Mouse (Mus musculus) layer of hippocampus, adult 11-12 months (tissue): ENCODE measurements around the gene Vac14.

Source experiments
- DNase-seq: peaks from one replicate; pipeline ENCODE4 v3.0.0; 2022; ENCODE audit warnings: low spot score

The Vac14 gene

DNA sequence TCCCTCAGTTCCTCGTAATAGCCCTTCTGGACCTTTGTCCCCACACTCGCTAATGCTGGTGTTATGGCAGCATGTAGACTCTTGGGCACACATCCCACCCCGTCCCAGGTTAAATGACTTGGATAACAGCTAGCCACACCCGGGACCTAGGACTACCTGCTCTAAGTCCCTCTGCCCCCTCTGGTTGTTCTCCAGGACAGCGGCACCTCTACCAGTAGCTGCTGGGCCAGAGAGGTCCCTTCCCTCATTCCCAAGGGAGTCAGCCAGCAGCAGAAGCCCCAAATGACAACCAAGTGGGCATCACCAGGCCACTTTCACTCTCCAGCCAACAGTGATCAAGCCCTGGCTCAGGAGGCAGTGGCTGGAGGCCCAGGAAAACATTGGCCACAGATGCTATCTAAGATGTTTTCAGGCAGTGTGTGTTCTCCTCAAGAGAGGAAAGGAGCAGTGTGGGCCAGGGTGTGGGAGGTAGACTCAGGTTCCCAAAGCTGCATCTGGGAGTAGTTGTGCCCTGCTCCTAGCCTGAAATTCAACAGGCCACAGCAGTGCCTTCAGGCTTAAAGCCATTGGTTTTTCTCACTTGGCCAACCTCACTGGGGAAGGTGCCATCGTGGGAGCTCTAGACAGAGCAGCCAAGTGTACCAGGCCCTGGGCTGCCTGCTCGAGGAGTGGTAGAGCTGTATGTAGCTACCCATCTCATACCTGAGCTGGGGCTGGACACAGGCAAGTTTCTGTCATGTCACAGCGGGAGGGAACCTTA, 100.0 kb downstream of the Vac14 start:
- DNase-seq: no peak

DNA sequence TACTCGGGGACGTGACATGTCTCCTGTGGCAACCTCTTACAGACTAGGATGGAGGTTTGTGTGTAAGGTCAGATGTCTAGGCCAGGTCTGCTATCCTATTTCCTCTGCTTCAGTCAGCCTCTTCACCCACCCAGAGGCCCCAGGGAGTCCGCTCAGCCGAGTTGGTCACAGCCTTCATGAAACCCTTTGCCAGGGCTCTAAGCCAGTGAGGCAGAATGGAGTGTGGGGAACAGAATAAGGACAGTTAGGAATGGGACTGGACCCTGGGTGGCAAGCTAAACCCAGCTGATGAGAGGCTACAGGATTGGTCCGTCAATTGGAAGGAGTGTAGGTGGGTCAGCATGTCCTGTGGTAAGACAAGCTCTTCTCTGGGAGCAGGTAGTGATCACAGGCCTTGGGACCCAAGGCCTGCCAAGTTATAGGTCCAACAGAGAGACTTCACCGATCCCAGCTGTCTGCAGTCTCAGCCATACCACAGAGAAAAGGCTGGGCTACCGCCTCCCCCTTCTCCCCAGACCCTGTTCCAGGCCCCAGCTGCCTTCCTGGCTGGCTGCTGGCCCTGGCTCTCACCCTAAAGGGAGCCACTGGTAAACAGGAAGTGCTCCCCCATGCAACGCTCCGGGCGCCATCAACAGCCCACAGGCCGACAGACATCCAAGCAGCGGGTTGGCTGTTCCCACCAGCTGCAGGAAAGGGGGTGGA, 100.7 kb downstream of the Vac14 start:
- DNase-seq: no peak

DNA sequence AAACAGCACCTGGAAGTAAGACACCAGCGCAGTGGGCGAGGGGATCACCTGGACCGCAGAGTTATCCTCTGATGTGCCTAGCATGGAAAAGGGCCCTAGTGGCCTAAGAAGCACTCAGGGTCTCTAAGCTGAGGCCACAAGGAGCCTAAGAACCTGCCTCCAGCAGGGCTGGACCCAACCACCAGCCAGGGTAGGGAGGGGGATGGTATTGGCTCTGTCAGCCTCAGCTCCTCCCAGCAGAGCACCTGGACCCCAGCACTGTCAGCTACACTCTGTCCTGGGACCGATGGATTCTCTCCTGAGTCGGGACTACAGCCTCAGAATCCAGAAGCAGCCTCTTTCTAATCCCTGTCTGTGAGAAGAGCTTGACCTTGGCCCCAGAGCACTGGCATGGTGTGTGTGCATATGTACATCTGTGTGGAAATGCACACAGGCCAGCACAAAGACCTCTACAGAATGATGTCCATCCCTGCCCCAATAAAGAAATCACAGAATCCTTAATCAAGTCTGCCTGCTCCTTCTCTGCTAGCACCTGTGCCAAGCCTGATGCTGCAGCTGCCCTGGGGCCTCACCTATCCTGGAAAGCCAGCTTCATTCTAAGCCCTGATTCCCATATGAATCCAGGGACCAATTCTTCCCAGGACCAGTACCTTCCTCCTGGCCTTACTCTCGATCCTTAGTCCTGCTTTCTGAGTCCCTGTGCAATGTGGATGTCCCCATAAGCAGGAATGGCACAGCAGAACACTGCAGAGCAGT, 101.7 kb downstream of the Vac14 start:
- DNase-seq: no peak

DNA sequence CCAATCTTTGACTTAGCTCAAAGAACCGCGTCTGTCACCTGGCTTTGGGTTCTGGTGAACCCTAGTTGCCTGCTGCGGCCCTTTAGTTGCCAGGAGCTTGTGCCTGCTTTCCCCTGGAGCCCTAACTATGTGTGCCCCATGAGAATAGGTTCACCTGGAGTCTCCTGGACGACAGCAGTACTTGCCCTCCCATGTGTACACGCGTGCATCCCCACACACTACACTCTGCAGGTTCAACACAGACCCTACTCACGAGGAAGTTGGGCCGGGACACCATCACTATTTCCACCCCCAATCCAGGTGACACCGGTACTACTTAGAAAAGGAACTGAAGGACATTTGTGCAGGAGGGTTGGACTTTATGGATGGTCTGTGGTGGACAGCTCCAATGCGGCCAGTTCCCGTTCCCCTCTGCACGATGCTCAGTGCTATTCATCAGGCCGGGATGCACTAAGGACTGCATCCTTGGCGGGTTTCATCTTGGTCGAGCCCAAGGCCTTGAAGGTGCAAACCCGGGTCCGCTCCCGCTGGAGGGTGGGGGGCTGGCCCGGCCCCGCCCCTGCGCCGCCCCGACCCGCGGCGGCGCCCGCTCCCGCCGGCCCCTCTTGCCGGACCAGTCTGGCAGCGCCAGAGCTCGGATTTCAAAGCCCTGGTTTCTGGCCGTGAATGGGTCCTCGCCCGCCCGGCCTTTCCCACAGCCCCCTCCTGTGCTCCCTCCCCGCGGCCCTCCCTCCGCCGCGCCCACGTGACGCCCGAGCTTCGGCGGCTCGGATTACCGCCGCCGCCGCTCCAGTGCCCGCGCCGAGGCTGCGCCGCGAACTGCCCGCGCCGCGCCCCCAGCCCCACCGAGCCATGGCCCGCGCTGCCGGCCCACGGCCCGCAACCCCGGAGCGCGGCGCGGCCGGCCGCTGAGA, 102.6 kb downstream of the Vac14 start, which contains the start of gene Mtss1l:
Gene Mtss1l, plus strand, starts transcription at position 792 of the 914 bp plus-strand sequence.
- DNase-seq: peak; percentile 76

DNA sequence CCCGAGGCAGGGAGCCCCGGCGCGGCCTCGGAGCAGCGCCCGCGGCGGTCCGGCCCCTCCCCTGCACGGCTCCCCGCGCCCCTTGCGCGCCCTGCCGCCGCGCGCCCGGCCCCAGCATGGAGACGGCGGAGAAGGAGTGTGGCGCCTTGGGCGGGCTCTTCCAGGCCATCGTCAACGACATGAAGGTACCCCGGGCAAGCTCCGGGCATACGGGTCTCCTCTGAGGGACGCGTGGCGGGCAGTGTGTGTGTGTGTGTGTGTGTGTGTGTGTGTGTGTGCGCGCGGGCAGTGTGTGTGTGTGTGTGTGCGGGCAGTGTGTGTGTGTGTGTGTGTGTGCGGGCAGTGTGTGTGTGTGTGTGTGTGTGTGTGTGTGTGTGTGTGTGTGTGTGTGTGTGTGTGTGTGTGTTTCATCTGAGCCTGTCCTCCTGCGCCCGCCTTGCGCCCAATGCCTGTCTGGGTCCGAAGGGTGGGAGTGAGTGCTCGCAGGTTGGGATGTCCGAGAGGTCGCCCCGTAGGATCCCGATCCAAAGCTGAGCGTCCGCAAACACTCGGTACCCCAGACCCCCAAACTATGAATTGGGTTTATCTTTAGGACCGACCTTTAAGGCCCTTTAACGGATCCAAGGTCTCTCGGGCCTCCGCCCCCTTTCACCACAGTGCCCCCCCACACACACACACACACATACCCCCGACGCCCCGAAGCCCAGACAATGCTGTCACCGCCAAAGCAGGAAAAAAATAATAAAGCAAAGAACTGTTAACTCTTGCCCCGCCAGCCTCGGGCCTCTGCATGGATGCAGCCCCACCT, 103.4 kb downstream of the Vac14 start:
- DNase-seq: no peak

DNA sequence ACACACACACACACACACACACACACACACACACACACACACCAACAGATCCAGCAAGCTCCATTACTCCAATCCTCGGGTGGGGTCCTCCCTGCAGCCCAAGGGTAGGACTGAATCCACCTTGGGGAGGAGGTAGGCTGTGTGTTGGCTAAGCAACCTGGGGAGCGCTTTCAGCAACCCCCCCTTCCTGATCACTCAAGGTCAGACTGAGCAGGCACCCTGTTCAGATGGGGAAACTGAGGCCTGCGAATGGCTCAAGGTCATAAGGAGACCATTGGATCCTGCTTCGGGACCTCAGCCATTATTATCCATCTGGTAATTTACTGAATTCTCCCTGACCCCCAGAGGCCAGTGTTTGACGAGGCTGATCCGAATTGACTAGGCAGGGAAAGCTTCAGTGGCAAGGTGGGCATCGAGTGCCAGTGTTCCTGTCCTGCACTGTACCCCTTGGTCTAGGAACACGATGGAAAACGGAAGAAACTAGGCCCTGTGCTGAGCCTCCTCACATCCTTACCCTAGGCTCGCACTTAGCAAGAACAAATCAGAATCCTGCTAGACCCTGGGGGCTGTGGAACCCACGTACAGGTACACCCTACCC, 104.1 kb downstream of the Vac14 start:
- DNase-seq: no peak

DNA sequence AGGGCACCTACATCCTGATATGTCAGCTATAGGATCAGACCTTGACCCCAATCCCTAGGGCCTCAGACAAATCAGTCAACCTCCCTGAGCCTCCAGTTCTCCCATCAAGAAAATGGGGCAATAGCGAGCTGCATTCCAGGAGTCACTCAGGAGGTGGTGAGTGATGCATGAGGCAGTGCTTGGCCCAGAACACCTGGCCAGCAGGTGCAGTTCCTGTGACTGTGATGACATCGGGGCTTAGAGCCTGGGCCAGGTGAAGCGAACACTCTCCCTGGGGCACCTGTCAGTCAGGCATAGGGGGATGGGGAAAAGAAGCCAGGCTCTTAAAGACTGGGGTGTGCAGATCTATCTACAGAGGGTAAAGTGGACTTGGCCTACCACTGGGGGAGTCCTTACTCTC, 106.1 kb downstream of the Vac14 start:
- no peak for DNase-seq

DNA sequence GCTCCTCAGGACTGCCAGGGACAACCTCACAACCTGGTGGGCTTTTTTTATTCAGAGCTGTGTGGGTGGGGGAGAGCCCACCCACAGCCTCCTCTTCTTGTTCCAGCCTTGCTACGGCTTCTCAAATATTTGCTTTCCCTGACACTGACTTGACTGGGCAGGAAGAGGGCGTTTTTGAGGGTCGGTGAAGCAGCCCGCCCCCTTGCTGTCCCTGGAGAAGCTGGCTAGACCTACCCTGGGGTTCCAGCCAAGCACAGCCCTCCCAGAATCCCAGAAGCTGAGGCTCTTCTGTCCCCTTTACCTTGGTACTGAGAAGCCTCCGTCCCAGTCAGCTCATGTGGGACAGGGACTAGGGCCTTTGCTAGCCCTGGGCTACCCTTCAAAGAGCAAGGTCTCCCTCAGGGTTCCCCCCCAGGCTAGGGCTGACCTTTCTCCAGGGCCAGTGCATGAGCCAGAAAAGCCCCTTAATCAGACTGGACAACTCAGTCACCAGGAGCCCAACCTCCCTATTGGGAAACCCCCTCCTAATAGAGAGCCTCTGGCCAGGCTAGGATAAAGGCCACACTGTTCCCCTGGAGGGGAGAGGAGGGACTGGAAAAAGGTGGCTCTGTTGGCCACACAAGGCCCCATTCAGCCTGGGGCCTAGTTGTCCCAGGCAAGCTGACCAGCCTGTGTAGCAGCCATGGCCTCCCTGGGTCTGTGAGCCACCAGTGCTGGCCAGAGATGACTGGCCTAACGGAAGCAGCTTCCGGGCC, 106.9 kb downstream of the Vac14 start:
- peak; percentile 73 for DNase-seq

DNA sequence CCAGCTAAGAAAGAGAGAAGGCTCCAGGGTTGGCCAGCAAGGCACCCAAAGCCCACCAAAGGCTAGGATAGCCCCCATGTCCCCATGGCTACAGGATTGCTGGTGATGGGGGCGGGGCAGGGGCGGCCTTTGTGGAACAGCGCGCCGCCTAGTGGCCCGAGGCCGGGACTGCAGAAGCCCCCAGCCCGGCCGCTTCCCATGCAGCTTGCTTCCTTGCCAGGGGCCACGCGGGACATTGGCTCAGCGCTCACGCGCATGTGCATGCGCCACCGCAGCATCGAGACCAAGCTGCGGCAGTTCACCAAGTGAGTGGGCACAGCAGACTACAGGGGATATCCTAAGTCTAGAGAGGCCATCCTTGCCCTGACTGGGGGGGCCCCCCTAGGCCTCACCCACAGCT, 108.5 kb downstream of the Vac14 start:
- peak; percentile 69 for DNase-seq

DNA sequence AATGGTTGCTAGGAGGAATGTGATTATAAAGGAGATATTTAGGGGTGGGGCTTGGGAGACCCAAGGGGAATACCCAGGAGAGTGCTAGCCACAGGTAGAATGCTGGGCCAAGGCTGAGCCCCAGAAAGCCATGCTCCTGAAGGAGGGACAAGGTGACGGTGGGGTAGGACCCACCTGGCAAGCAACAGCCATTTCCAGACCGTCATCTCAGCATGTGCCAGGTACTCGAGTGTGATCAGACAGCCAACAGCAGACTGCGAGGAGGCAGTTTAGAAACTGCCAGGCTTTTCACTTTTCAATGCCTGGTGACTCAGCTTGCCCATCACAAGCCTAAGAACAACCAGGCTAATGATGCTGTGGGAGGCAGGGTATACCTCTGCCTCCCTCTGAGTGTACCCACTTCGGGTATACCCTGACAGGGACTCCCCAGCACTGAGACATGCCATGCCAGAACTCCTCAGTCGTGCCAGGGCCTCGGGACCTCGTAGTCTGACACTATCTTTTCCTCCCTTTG, 113.0 kb downstream of the Vac14 start:
- DNase-seq: no peak

DNA sequence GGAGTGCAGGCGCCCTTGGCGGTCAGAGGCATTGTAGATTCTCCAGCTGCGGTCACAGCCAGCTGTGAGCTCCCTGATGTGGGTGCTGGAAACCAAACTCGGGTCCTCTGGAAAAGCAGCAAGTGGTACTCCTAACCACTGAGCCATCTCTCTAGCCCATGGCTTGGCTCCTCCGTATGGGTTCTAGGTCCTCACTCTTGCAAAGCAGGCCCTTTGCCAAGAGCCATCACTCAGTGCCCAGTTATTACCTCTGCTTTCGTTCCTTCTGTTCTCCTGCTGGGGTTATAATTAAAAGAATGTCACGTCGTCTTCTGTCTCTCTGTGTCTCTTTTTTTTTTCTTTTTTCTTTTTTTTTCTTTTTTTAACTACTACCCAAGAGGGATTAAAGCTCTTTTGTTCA, 114.7 kb downstream of the Vac14 start:
- DNase-seq: no peak

DNA sequence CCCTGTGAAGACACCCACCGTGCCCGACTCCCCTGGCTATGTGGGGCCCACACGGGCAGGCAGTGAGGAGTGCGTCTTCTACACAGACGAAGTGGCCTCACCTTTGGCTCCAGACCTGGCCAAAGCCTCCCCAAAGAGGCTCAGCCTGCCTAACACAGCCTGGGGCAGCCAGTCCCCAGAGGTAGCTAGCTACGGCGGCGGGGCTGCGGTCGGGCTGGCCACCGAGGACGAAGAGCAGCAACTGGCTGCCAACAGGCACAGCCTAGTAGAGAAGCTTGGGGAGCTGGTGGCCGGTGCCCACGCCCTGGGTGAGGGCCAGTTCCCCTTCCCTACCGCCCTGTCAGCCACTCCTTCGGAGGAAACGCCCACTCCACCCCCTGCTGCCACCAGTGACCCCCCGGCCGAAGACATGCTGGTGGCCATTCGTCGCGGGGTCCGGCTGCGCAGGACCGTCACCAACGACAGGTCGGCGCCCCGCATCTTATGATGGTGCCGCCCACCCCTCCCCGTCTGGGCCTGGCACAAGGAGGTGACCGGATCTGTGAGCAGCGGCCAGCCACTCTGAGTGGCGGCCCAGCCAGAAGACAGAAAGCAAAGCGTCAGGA, 120.3 kb downstream of the Vac14 start:
- no peak for DNase-seq

DNA sequence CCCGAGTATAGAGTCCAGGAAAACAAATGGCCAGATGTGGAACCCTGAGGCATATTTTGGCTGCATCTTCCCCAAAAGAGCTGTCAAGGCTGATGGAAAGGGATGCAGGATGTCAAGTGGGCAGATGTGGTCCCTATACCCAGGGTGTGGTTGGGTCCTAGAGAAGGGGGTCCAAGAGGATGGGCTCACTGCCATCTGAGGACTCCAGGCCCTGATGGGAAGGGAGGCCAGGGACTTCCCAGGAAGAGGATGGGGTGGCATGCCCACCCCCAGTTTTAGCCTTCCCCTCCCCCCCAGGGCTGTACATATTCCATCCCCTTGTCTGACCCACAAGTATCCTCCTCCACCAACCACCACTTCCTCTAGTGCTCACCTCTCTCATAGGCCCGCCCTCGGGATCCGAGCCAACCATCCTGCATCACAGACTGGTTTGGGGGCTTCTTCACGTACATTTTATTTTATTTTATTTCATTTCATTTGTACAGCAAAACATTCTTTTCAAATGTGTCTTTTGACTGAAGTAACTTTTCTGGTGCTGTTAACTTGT, 122.3 kb downstream of the Vac14 start:
- no peak for DNase-seq

DNA sequence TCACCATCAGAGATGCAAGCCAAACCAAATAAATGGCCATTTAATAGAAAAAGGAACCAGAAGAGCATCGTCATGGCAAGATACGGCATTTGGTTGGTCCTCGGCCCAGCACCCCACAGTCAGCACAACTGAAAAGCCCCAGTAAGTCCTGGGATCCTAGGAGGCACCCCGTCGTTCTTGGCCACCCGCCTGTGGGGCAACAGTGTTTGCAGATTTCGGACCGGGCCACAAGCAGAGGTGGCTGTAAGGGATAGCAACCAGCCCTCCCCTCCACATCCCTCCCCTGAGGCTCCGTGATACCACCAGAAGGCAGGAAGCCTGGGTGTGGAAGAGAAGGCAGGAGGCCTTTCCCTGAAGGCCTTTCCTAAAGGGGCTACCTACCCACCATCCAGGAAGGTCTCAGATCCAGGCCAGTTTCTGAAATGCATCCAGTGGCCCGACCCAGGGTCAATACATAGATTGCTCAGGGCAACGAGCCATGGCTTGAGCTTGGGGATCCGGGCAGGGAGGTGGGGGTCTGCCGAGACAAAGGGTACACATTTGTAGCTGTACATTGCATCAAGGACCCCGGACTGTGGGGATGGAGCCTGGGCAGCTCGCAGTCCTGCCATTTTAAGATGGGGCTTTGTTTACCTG, 123.5 kb downstream of the Vac14 start:
- no peak for DNase-seq

DNA sequence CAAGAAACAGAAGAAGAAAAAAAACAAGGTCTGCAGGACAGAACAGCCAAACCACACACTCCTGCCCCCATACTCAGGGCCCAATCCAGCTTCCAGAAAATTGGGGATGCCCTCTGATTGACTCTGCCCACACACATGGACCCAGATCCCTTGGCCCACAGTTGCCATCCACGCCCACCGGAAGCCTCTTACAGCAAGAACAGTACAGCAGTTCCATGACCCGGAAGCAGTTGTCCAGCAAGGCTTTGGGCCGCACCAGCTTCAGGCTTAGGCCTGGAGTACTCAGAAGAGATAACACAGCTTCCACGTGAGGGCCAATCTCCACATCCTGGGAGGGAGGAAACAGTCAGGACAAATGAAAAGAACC, 124.0 kb downstream of the Vac14 start:
- DNase-seq: no peak

DNA sequence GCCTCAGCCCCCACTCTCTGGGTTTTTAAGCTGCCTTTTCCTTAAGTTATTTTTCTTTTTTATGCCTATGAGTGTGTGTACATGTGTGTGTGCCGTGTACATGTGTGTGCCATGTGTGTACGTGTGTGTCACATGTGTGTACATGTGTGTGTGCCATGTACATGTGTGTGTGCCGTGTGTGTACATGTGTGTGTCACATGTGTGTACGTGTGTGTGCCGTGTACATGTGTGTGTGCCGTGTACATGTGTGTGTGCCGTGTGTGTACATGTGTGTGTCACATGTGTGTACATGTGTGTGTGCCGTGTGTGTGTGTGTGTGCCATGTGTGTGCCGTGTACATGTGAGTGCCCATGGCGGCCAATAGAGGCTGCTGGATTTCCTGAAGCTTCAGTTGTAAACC, 126.8 kb downstream of the Vac14 start:
- no peak for DNase-seq

DNA sequence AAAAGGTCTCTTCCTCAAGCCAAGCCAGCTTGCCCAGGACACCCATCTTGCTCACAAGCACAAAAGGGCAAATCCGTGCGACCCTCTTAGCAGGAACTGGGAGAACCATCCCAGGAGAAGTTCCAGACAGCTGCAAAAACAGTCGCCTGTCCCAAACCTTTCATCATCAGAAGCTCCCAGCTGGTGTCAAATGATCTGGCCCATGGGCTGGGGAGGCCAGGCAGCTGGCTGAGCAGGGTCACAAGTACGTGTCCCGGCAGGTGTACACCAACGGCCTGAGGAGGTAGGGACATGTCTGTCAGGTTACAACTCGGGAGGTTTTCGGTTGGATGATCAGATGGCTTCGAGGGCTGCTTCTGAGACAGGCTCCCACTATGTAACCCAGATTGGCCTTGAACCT, 128.3 kb downstream of the Vac14 start:
- no peak for DNase-seq

DNA sequence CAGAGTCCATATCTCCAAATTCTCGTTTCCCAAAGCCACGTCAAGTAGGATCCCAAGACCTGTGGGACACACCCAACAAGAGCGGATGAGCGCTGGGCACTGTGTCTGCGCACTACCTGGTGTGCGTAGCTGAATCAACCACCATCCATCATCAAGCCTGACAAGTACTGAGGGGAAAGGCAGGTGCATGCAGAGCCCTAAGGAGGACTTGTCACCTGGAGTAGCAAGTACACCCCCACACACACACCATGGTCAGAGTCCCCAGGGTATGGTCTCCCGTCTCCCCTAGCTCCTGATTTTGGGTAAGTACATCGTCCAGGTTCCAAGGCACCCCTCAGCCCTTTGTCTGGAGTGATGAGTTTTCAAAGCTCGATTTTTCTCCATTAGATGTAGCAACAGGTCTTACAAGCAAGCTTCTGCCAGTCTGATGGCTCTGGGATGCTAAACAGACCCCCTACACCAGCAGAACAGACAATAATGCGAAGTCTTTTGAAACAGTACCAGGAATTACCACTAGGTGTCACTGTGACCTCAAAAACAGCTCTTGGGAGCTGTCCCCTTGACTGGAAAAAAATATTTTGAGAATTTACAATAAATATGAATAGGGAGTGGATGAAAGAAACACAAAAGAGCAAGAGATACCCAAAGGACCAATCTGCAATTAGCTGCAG, 131.2 kb downstream of the Vac14 start:
- peak; percentile 70 for DNase-seq
